Mouse (Mus musculus) CH12.LX (cell line): ENCODE measurements around the gene Adgrl3. TPM values are rescaled to one million over a fixed set of nuclear protein-coding genes. Genes with fewer than 3 reads are reported as not detected.

Experiments used
- DNase-seq: peaks from one replicate; pipeline ENCODE4 v3.0.0-alpha.2; 2013; ENCODE audit errors: extremely low read depth
- H3K27ac ChIP-seq: 2 replicates; pipeline ENCODE4 v1.5.1; 2012; ENCODE audit warnings: low read depth, mild to moderate bottlenecking, control low read depth, moderate library complexity; ENCODE audit not compliant: insufficient read depth
- H3K27me3 ChIP-seq: replicated peaks from 2 replicates; pipeline ENCODE3; 2012; ENCODE audit warnings: inconsistent platforms
- H3K36me3 ChIP-seq, 2 experiments: replicated peaks in 1 of 2; 2 replicates each; pipeline versions ENCODE3 to v1.6.1; 2012; ENCODE audit warnings: inconsistent platforms in 1 of 2, low read length in 1 of 2, mild to moderate bottlenecking in 1 of 2, mixed read lengths in 1 of 2, moderate library complexity in 1 of 2; ENCODE audit not compliant: control insufficient read depth in 1 of 2, insufficient read depth in 1 of 2
- H3K4me1 ChIP-seq, 2 experiments: 2 replicates each; pipeline ENCODE4 v1.6.1; 2012; ENCODE audit warnings: inconsistent platforms in 1 of 2, moderate library complexity in 1 of 2; ENCODE audit not compliant: insufficient read depth in 2 of 2, control insufficient read depth in 1 of 2
- H3K4me2 ChIP-seq: 2 replicates; pipeline ENCODE4 v1.6.1; 2012; ENCODE audit warnings: low read depth, mild to moderate bottlenecking, control low read depth; ENCODE audit not compliant: poor library complexity, insufficient read depth, severe bottlenecking
- H3K4me3 ChIP-seq, 3 experiments: fragments of 150-350 bp in 1 of 3; sonication (generic) in 1 of 3; replicated peaks in 1 of 3; 2 replicates each; pipeline versions ENCODE3 to v1.5.1; 2011 to 2012; ENCODE audit warnings: low read depth in 2 of 3, low read length in 2 of 3, mild to moderate bottlenecking in 2 of 3, moderate library complexity in 2 of 3, control low read depth in 1 of 3, improper control_type of control experiment in 1 of 3, inconsistent platforms in 1 of 3, mixed read lengths in 1 of 3; ENCODE audit not compliant: poor library complexity in 1 of 3
- H3K79me2 ChIP-seq: replicated peaks from 2 replicates; pipeline ENCODE4 v1.6.1; 2012; ENCODE audit warnings: mild to moderate bottlenecking, moderate library complexity; ENCODE audit not compliant: control insufficient read depth, poor library complexity, insufficient read depth, severe bottlenecking; ENCODE audit errors: extremely low read depth
- H3K9ac ChIP-seq: 2 replicates; pipeline ENCODE4 v1.6.1; 2012; ENCODE audit warnings: low read depth, mild to moderate bottlenecking, control low read depth, moderate library complexity; ENCODE audit not compliant: insufficient read depth
- H3K9me3 ChIP-seq: replicated peaks from 2 replicates; pipeline ENCODE3; 2012; ENCODE audit warnings: low read length, inconsistent platforms, mixed read lengths
- BHLHE40 ChIP-seq: IDR thresholded peaks from 2 replicates; pipeline ENCODE4 v1.6.1; 2011; ENCODE audit warnings: mild to moderate bottlenecking, low read depth, low read length, improper control_type of control experiment
- CTCF ChIP-seq, 2 experiments: IDR thresholded peaks in 1 of 2; conservative IDR thresholded peaks in 1 of 2; 2 replicates each; pipeline ENCODE4 v1.5.1; 2011 to 2012; ENCODE audit warnings: low read depth in 2 of 2, low read length in 2 of 2, improper control_type of control experiment in 1 of 2, inconsistent platforms in 1 of 2, mild to moderate bottlenecking in 1 of 2, moderate library complexity in 1 of 2
- ELF1 ChIP-seq: IDR thresholded peaks from 2 replicates; pipeline ENCODE4 v1.6.1; 2014; ENCODE audit warnings: low read depth, mild to moderate bottlenecking, inconsistent platforms, low read length, improper control_type of control experiment
- EP300 ChIP-seq: IDR thresholded peaks from 2 replicates; pipeline ENCODE4 v1.6.1; 2011; ENCODE audit warnings: low read length, improper control_type of control experiment
- ETS1 ChIP-seq: conservative IDR thresholded peaks from 2 replicates; pipeline ENCODE4 v1.6.1; 2012; ENCODE audit warnings: low read depth, mild to moderate bottlenecking, inconsistent platforms, low read length, improper control_type of control experiment, moderate library complexity
- HCFC1 ChIP-seq: IDR thresholded peaks from 2 replicates; pipeline ENCODE4 v1.6.1; 2012; ENCODE audit warnings: low read depth, mild to moderate bottlenecking, inconsistent platforms, low read length, improper control_type of control experiment
- JUN ChIP-seq: IDR thresholded peaks from 2 replicates; pipeline ENCODE4 v1.6.1; 2011; ENCODE audit warnings: low read depth, mild to moderate bottlenecking, low read length, improper control_type of control experiment, moderate library complexity; ENCODE audit not compliant: insufficient read depth
- MYC ChIP-seq: IDR thresholded peaks from 2 replicates; pipeline ENCODE4 v1.6.1; 2011; ENCODE audit warnings: low read depth, mild to moderate bottlenecking, improper control_type of control experiment, low read length
- PAX5 ChIP-seq: IDR thresholded peaks from 2 replicates; pipeline ENCODE4 v1.6.1; 2012; ENCODE audit warnings: low read length, inconsistent platforms, mixed read lengths
- RAD21 ChIP-seq: IDR thresholded peaks from 2 replicates; pipeline ENCODE4 v1.6.1; 2011; ENCODE audit warnings: low read depth, mild to moderate bottlenecking, low read length, improper control_type of control experiment, moderate library complexity
- SIN3A ChIP-seq: IDR thresholded peaks from 2 replicates; pipeline ENCODE4 v1.6.1; 2012; ENCODE audit warnings: low read length, improper control_type of control experiment, inconsistent platforms
- SMC3 ChIP-seq: IDR thresholded peaks from 2 replicates; pipeline ENCODE4 v1.6.1; 2011; ENCODE audit warnings: low read depth, low read length, improper control_type of control experiment
- USF2 ChIP-seq: conservative IDR thresholded peaks from 2 replicates; pipeline ENCODE4 v1.6.1; 2011; ENCODE audit warnings: low read depth, low read length, improper control_type of control experiment
- ZC3H11A ChIP-seq: IDR thresholded peaks from 2 replicates; pipeline ENCODE4 v1.6.1; 2012; ENCODE audit warnings: low read depth, mild to moderate bottlenecking, inconsistent platforms, low read length, improper control_type of control experiment
- ZKSCAN1 ChIP-seq: IDR thresholded peaks from 2 replicates; pipeline ENCODE4 v1.6.1; 2012; ENCODE audit warnings: low read depth, inconsistent platforms, low read length, improper control_type of control experiment, borderline replicate concordance
- ZMIZ1 ChIP-seq: IDR thresholded peaks from 2 replicates; pipeline ENCODE4 v1.6.1; 2012; ENCODE audit warnings: low read depth, mild to moderate bottlenecking, inconsistent platforms, low read length, improper control_type of control experiment
- dilution Hi-C: fragments of 300-500 bp; cut with MboI; formaldehyde crosslinking; loops from 2 replicates; pipeline ENCODE4 v1.14.3; 2020; ENCODE audit warnings: low sequenced_read_pairs; ENCODE audit not compliant: extremely low pct_unique_long_range_greater_than_20kb, extremely low pct_ligation_motif_present
- in situ Hi-C: fragments of 300-500 bp; cut with MboI; formaldehyde crosslinking; loops from 3 replicates; pipeline ENCODE4 v1.14.3; 2019; ENCODE audit warnings: low sequenced_read_pairs, low pct_ligation_motif_present, low pct_unique_long_range_greater_than_20kb, mixed read lengths
- polyA plus RNA-seq: library from polyadenylated mRNA; unstranded; fragments of >175 nt; gene quantifications from 2 replicates; pipeline ENCODE4 v1.2.1, GENCODE M21; 2012; ENCODE audit warnings: low read depth; ENCODE audit not compliant: insufficient read length
- total RNA-seq, 2 experiments: library from RNA; depleted of rRNA; stranded (reverse); fragments of 300-350 nt in 1 of 2; fragments of >200 nt in 1 of 2; gene quantifications; 2 replicates each; pipeline ENCODE4 v1.2.3; 2012 to 2014

Gene Adgrl3
- total and polyA plus RNA-seq, 3 experiments: 0.13 TPM; not detected in 2

DNA sequence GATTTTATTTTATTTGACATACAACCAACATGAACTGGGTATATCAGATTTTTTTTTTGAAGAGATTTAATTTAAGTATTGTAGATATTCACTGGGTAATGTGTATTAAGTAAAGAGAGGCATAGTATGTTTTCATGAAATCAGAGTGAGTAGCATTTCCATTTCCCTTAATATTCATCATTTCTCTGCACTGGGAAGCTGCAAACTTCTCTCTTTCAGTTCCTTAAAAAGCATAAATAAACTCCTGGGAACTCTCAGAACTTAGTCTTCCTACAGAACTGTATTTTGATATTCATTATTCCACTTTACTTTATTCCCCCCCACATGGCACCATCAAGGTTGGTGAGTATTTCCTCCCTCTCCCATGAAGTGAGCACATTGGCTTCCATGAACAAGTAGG is 23.9 kb downstream of the Adgrl3 start:
- no peaks in the 10 kb centered on the region for H3K36me3 ChIP-seq
- dilution Hi-C loops: no loop called here
- TF ChIP-seq SMC3 (no peak), ZKSCAN1 (no peak), EP300 (no peak), SIN3A (no peak), BHLHE40 (no peak)
- TF ChIP-seq, all 38 proteins: peak for 0
- H3K4me3 ChIP-seq: no peak overlapping the region
- H3K4me1 ChIP-seq: peaks cover 2 to 14% of the 10 kb centered on the region in 2 experiments; a peak in 2 of 4 replicates
- H3K79me2 ChIP-seq: no peaks in the 10 kb centered on the region
- no peak overlapping the region for H3K27ac ChIP-seq
- H3K4me2 ChIP-seq: no peak overlapping the region
- in situ Hi-C loops: no loop called here
- DNase-seq: no peak
- H3K9ac ChIP-seq: no peak overlapping the region
- H3K9me3 ChIP-seq: no peaks in the 10 kb centered on the region
- H3K27me3 ChIP-seq: no peaks in the 10 kb centered on the region

DNA sequence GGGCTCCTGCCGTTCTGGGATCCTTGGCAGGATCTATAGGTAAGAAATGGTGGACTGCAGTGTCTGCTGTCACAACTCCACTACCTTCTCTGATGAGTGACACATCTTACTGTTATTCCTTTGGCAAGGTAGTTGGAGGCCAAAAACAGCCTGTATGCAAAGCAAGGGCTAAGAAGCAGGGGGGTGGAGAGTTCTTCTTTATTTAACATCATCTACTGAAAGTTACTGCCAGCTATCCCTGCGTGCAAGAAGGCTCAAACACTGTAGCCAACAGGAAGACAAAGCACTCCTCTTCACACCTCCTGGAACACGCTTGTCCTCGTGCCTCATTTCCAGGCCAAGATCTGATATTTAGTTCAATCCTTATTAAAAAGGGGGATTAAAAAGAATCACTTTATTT is 26.2 kb downstream of the Adgrl3 start:
- Histone ChIP-seq H3K4me3 (no peak overlapping the region), H3K9me3 (no peaks in the 10 kb centered on the region), H3K27me3 (no peaks in the 10 kb centered on the region), H3K36me3 (no peaks in the 10 kb centered on the region), H3K4me1 (peaks cover 2 to 14% of the 10 kb centered on the region in 2 experiments; a peak in 2 of 4 replicates), H3K4me2 (no peak overlapping the region), H3K79me2 (no peaks in the 10 kb centered on the region), H3K27ac (no peak overlapping the region), H3K9ac (no peak overlapping the region)
- TF ChIP-seq SMC3 (no peak), USF2 (no peak)
- DNase-seq: no peak
- dilution Hi-C loops: no loop called here
- in situ Hi-C loops: no loop called here

DNA sequence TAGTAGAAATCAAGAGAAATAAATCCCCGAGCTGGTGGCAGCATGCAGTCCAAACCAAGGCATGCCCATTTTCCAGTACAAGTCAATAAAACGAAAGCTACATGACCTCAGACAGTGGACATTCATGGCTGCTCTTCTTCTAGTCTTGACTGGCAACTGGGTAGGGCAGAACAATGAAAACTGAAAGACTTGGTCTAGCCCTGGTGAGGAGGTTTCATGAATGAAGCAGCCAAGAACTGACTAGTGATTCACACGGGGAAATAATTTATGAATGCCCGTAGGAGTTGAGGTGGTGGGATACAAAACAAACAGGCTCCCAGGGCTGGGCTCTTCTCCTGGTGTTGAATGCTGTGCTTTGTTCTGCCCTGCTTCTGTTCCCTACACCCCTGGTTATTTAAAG is 34.7 kb downstream of the Adgrl3 start:
- dilution Hi-C loops (no loop called here), in situ Hi-C loops (no loop called here)
- Histone ChIP-seq H3K27ac (no peak overlapping the region), H3K36me3 (no peaks in the 10 kb centered on the region), H3K79me2 (no peaks in the 10 kb centered on the region), H3K4me3 (no peak overlapping the region), H3K27me3 (no peaks in the 10 kb centered on the region), H3K4me1 (no peaks in the 10 kb centered on the region), H3K9me3 (no peaks in the 10 kb centered on the region), H3K9ac (no peak overlapping the region)
- no peak for DNase-seq
- no peak for TF ChIP-seq ELF1
- no peak for TF ChIP-seq PAX5
- no peak for TF ChIP-seq CTCF (conservative IDR thresholded peaks at IDR 0.05 in 1 of 2, IDR thresholded peaks at IDR 0.05 in 1 of 2; ENCODE audit: low read depth in 2 of 2, low read length in 2 of 2)
- no peak for TF ChIP-seq BHLHE40
- no peak for TF ChIP-seq HCFC1
- TF ChIP-seq ETS1: no peak
- no peak for TF ChIP-seq RAD21
- TF ChIP-seq ZMIZ1: no peak
- no peak for TF ChIP-seq ZC3H11A
- no peak for TF ChIP-seq JUN
- TF ChIP-seq MYC: no peak
- TF ChIP-seq, all 38 proteins: peak for 0
- no peak overlapping the region for H3K4me2 ChIP-seq
